Mouse (Mus musculus) heart, adult 8-10 months (tissue): ENCODE measurements around the gene Dda1. TPM values are rescaled to one million over a fixed set of nuclear protein-coding genes. Genes with fewer than 3 reads are reported as not detected.

Source experiments
- DNase-seq: peaks from one replicate; pipeline ENCODE4 v3.0.0; 2022; ENCODE audit warnings: low spot score
- total RNA-seq, 4 experiments: library from RNA; stranded (reverse); gene quantifications; 2 replicates each; pipeline ENCODE4 v1.2.4; 2022

The Dda1 gene
- total RNA-seq, 4 experiments from 2014 or later = 31.0 to 37.7 (median 33.8) TPM

DNA sequence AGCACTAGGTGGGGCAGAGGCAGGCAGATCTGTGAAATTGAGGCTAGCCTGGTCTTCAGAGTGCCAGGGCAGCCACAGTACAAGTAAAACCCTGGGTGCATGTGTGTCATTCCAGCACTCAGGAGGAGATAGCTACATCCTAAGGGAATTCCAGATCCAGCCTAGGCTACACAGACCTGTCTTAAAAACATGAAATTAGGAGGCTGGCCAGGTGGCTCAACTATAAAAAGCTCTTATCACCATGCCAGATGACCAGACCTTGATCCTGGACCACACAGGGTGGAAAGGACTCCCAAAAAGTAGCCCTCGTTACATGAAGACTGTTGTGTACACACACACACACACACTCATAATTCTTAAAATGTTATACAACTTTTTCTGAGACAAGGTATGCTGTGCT is 998 bp upstream of the Dda1 start:
- DNase-seq = no peak

DNA sequence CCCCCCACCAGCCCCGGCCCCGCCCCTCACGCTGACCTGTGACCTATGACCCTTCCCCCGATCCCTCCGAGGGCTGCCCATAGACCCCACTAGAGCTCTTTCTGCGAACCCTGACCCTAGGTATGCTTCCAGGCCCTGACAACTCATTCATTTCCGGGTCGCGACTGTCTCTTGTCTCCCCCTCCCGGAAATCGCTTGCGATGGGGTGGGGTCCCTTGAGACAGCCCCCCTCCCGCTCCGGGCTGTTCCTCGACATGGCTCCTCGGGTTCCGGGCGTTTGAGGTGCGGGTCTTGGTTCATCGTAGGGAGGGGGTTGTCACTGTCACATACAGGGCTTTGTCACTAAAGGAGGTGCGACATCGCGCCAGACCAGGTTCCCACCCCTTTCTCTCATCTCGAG is 412 bp downstream of the Dda1 start:
- no peak for DNase-seq

DNA sequence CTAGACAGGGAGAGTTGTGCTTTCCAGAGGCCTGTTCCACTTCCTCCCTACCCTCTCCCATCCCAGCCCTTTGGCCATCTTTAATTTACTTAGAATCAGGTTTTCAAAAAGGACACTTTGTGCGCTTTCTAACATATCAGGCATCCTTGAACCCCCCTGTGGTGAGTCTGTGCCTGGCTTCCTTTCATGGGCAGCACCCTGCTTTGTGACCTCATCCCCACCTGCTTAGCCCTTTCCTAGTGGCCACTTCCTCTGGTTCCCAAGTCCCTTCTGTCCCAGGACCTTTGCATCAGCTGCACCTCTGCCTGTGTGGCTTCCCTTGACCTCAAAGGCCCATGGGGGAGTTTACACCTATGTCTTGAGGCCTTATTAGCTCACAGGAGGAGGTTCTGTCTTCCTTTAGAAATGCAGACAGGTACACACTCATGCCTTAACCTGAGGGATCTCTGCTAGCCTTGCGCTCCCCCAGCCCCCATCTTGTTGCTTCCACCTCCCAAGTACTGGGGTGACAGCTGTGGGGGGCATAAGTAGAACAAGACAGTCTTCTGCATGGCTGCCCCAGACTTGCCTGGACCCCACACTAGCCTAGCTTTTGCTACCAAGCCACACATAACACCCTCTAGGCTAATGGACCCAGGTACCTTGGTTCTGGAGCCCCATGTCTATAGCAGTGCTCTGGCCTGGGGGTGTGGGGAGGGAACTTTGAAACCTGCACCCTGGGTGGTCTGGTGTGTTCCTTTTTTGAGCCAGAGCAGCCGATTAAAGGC is 1.3 kb downstream of the Dda1 start:
- no peak for DNase-seq

DNA sequence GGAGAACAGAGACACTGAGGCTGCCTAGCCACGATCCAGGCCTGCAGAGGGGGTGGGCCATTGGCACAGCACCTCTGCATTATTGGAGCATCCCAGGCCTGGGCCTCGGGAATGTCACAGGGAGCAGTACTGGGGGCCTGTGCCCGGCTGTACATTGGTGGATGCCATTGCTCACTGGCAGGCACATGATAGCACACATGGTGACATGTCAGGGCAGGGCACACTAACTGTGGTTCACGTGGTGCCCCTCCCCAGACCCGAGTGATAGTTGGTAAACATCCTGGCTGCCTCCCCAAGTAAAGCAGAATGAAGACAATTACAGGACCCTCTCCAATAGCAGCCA is 1.9 kb downstream of the Dda1 start:
- no peak for DNase-seq

DNA sequence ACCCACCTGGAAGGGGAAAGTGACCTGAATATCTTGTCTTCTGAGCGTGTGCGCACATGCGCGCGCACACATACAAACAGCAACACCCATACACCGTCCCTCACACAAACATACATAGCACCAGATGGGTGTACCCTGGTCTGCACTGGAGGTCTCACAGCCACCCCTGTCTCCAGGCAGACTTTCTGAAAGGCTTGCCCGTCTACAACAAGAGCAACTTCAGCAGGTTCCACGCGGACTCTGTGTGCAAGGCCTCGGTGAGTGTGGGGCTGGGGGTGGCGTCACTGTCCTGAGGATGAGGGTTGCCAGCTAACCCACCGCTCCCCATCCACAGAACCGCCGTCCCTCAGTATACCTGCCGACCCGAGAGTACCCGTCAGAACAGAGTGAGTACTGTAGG is 2.9 kb downstream of the Dda1 start:
- DNase-seq = no peak

DNA sequence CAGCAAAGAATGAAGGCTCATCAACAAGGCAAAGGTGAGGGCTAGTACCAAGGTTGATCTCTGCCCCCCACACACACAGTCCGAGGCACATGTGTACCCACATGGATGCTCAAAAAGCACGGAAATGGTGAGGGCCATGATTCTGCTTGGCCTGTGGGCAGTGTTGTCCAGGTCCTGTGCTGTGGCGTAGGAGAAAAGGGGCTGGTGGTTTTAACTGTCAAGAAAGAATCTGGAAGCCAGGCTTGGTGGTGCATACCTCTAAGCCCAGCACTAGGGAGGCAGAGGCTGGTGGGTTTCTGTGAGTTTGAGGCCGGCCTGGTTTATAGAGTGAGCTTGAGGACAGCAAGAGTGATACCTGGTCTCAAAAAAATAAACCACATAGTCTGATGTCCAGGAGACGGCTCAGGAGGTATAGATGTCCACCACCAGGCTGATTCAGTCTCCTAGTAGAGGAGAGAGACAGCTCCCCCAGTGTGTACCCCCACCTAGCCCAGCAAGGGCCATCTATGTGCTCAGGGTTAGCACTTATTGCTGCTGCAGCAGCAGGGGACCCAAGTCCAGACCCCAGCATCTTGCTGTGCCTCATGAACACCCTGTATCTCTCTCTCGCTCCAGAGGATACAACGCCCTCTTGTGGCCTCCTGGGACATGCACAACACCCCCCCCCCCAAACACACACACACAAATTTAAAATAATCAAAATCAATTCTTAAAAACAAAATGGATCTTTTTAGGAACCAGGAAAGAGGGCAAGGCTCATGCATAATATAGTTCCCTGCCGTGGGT is 3.8 kb downstream of the Dda1 start:
- DNase-seq = no peak

DNA sequence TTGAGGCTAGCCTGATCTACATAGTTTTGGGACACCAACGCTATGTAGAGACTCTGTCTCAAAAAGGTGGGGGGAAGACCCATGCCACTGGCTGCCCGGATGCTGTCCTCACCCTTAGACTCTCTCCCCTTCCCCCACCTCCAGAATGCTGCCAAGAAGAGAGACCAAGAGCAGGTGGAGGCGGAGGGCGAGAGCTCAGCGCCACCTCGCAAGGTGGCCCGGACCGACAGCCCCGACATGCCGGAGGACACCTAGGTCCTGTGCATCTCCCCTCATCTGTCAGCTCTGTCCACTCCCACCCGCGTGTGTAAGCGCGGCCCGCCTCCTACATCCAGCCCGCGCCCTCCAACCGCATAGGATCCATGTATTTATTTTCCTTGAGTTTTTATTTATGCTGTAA is 5.3 kb downstream of the Dda1 start:
- no peak for DNase-seq

DNA sequence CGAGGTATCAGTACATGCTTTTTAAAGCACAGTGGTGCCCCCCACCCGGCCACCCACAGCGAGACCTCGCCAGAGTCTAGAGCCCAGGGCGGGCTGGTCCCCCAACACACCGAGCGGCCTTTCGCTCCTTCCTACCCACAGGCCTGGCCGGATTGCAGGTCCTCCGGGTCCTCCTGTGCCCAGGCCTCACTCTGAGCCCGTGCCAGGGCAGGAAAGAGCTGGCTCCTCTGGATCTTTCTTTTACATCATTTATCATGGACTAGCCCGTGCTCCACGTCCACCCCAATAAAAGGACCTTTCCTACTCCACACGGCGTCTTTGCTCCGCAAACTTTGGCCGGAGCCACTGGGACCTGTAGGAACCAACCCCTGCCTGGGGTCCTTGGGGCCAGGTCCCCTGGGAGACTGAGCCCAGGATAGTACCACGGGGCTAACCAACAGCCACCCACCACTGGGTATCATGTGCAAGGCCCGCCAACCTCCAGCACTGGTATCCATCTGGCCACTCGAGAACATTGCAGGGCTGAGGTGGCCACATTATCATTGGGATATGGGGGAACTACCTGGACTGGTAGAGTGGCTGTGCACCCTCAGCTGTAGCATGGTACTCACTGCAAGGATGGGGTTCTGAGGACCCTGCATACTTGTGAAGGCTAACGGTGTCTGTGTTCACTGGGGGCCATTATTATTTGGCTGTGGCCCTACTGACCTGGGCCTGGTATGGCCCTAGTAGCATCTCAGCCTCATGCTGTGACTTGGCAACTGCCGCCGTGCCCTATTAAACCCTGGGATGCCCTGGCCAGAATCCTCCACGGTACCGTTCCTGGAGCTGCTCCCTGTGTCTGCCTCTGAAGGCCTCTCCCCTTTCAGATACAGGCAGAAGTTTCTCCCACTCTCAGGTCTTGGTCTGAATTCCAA is 6.0 kb downstream of the Dda1 start:
- no peak for DNase-seq

DNA sequence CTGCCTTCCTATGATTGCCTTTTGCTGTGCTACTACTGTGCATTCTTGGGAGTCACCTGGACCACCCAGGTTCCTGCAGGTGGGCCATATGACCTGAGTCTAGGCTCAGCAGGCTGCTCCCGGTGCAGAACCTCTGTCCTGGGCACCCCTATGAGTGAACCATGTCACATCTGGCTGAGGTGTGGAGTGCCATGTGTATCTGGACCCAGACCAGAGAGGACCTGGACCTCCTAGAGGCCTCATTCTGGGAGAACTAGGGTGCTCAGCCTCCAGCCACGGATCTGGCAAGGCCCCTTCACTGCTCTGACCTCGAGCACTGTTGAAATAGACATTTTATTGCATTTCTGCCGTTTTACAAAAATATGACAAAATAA is 6.7 kb downstream of the Dda1 start:
- DNase-seq = no peak

DNA sequence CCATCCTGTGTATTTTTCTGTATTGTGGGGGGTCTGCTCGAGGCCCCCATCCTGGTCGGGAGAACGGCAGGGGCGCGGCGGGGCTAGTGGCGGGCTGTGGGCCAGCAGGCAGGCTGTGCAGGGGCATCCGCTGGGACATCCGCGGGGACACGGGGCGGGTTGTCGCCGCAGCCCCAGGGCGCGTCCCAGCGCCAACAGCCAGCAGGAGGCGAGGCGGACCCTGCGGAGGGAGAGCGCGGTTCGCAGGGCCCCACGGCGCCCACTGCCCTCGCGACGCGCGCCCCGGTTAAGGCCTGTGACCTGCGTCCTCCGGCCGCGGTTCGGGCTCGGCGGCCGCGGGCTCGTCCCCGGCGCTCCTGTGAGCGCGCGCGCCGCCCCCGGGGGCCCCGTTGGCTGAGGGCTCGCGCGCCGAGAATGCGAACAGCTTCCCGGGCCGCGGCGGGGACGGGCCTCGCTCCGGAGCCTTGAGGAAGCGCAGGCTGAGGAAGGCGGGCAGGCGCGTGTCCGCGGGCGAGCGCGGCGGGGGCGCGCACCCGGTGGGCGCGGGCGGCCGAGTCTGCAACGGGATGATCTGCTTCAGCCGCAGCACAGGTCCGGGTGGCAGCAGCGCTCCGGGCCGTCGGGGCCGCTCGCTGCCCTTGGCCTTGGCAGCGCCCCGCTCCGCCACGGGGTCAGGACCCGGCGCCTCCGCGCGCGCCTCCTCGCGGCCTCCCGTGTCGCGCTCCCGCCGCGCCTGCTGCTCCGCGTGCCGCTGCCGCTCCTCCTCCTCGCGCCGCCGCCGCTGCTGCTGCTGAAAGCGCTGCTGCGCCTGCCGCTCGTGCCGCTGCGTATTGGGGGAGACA is 7.3 kb downstream of the Dda1 start:
- peak; percentile 70 for DNase-seq

DNA sequence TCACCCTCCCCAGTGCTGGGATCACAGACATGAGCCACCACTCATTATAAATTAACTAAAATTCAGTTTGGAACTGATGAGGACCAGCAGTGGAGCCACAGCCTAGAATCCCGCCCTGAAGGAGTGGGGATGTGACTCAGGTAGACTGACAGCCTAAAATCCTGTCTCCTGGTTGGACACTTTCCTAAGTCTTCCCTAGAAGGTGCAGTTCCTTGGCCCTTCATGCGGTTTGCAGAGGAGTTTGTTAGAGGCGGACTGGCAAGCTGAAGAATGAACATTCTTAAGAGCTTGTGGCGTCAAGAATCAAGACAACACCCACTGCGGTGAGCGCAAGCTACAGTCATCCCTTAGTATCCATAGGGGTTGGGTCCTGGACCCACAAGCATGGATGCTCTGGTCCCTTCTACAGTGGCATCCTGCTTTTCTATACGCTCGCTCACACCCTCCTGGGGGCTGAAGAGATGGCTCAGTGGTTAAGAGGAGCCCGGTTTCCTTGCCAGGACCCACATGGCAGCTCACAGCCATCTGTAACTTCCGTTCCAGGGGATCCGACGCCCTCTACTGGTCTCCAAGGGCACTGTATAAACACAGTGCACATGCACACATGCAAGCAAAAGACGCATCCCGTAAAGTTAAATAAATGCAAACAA is 8.3 kb downstream of the Dda1 start:
- DNase-seq = no peak

DNA sequence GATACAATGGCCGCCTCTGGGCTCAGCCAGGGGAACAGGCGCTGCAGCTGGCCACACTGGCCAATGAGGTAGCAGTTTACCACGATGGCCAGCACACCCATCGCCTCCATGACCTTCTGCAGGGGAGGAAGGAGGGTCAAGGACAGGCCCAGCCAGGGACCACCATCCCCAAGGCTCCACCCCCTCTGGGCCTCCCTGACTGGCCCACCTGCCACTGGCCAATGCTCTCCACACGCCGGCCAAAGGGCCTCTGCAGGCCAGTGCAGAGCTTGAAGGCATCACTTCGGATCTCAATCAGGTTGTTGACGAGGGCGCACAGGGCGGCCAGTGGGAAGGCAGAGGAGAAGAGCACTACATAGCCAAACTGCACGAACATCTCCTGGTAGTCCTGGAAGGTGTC is 9.9 kb downstream of the Dda1 start:
- DNase-seq = no peak

DNA sequence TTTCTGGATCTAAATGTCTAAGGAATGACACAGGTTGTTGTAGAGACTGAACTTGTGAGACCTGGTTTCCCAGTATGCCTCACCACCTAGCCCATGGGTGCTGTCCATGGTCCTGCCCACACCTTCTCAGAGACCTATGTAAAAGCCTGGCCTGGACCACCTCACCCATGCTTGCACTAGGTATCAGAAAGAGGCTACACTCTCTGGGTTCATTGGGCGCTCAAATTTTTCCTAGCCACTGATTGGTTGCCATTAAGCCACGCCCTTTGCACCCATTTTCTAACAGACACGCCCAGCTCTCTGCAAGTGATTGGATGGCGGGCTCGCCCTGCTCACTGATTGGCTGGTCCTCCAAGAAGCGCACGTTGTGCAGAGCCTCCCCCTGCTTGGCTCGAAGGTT is 14.9 kb downstream of the Dda1 start:
- DNase-seq = no peak

DNA sequence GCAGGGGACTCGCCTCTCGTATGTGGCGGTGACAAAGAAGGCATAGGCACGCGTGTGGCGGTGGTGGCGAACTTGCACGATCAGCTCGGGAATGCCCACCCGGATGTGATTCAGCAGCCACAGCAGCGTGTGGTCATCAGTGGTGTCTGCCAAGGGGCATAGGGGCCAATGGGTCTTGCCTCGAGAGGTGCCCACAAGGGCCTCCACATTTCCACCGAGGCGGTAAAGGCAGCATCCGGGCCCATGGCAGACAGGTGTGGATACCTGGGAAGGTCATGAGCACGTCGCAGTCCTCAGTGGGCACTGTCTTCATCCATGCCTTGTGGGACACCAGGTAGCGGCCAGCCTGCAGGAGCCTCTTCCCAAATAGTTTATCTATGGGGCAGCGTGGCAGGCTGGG is 15.7 kb downstream of the Dda1 start:
- DNase-seq = no peak

DNA sequence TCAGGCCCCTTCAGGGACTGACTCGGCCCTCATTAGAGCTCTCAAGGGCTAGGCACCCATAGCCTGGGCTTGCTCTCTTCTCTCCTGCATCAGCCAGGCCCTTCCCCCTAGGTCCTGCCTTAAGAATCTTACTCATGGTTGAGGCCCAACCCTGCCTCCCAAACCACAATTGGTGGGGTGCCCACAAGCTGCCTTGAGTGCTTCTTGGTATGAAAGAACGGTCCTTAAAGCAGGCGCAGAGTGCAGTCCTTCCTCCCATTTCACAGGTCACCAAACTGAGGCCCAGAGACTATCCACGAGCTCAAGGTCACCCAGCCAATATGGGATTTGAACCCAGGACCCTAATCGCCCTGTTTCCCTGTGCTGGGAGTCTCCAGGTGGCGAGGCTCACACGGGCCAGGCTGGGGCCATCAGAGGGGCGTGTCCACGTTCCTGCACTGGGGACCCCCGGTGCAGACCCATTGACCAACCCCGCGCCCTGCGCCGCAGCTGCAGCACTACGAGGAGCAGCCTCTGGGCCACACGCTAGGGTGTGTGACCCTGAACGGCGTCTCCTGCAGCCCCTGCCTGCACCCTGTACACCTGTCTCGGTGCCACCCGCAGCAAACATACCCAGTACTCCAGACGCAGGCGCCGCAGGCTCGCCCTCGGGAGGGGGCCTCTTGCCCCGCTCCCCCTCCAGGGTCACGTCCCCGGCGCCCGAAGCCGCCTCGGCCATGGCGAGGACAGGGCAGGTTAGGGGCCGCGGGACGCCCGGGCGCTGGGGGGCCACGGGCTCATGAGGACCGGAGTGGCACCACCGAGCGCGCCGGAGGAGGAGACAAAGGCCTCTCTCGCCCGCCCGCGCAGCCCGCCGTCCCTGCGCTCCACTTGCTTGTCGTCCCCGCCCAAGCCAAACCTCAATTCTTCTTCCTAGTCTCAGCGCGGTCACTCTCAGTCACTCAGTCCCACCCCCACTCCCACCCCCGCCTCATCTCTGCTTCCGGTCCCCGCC is 16.4 kb downstream of the Dda1 start, which contains the start of gene Ano8:
Gene Ano8, minus strand, starts transcription at position 822 of the 994 bp plus-strand sequence.
- DNase-seq = peak; percentile 84

DNA sequence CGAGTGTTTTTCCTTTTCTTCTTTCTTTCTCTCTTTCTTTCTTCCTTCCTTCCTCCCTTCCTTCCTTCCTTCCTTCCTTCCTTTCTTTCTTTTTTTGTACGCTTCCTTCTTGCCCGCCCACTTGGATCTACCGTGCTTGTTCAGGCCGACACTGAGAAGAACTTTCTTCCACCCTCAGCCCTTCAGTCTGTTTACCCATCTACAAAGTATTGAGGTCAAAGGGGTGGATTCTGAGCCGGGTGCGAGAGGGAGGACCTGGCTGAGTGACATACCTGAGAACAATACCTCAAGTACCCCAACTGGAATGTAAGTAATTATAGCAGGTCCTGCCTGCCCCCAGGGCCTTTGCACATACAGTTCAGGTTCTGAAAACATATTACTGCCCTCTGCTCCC is 17.1 kb downstream of the Dda1 start:
- no peak for DNase-seq

DNA sequence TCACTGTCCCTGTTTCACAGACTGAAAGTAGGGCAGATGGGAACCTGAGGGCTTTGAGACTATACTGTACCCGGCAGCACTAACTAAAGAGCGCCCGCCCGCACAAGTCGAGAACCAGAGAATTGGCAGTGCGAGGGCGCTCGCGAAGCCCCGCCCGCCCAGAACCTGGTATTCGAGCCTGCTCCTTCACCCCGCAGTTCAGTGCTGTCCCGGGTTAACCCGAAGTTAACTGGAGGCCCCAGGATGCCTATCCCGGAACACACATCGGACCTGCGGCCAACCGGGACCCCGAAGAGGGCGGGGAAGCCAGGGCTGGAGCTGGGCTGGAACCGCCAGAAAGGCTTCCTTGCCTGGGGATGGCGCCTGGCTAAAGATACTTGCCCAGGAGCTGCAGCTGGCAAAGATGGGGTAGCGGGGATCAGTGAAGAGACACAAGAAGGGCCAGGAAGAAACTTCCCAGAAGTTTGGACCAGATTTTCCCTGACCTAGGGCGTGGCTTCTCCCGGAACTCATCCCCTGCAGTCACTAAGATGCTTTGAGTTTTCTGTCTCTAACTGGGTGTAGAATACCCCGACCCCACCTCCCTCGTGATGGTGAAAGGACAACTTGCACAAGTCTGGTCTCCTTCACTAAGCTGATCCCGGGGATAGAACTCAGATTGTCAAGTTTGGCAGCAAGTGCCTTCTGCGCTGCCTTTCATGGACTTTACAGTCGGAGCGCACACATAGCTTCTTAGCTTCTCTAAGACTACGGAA is 18.9 kb downstream of the Dda1 start, which contains the start of gene Gtpbp3:
Gene Gtpbp3, plus strand, starts transcription at position 413 of the 755 bp plus-strand sequence.
- DNase-seq = peak; percentile 81

DNA sequence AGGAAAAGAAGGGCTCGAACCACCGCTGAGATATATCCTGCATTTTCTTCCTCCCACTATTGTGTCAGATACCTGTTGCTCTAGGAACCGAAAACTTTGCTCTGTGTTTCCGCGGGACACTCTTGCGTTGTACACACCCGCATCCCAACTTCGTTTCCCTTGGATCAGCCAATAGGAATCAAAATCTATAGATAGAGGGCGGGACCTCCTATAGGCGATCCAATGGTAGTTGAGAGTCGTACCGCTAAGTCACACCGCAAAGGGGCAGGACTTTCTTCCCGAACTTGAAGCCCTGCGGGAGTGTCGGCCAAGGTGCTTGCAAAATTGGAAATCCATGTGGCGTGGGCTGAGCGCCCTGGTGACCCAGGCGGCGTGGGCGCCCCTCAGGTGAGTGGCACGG is 19.5 kb downstream of the Dda1 start:
- DNase-seq = peak; percentile 97

DNA sequence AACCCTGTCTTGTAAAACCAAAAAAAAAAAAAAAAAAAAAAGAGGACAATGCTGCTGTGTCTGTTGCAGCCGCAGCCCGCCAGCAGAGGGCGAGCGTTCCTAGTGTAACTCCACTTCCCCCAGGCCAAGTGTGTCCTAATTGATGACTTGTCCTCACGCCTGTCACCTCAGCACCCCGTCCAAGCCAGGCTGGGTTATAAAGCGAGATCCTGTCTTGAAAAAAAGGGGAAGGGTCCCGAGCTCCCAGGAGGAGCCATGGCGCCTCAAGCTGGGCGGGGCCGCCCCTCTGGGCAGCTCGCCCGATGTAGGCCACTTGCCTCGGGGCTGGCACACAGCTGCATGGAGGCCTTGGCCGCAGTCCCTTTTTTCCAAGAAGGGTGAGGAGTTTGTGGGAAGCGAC is 26.0 kb downstream of the Dda1 start:
- DNase-seq = peak; percentile 85
